8 mouse cellular contexts compared by ENCODE assay signal in genomic region chr7:19075231-19075630, GRCm38 (mm10). TPM values are rescaled to one million over a fixed set of nuclear protein-coding genes. Genes with fewer than 3 reads are reported as not detected.
DNase-seq lines count a peak whose midpoint lies in the region; ATAC-seq lines count a peak whose summit lies in the region.

No protein-coding gene starts in this region.

- H3K9me3 ChIP-seq in heart, embryonic 12.5 days (replicated peaks) = no peaks in the 10 kb centered on the region; the same call in 1 of the 2 replicates
- H3K9me3 ChIP-seq in hindbrain, embryonic 13.5 days = no peaks in the 10 kb centered on the region
- no peaks in the 10 kb centered on the region for H3K9me3 ChIP-seq in midbrain, embryonic 12.5 days

- no peak for DNase-seq in heart, postnatal 25 days (ENCODE audit: low spot score)
- no peak for DNase-seq in left cerebral cortex, adult 9 months (ENCODE audit: low spot score in 2 of 2)
- no peak for DNase-seq in gastrocnemius, postnatal 4 days (ENCODE audit: low spot score in 2 of 2)
- no peak for DNase-seq in right cerebral cortex, adult 18-20 months

- H3K4me2 ChIP-seq in heart, embryonic 12.5 days = peak overlapping the region; percentile 95
- peak overlapping the region; percentile 52 for H3K4me2 ChIP-seq in hindbrain, embryonic 13.5 days
- H3K4me2 ChIP-seq in midbrain, embryonic 12.5 days (replicated peaks) = peak overlapping the region; percentile 58

- peaks cover 24% of the 10 kb centered on the region for H3K36me3 ChIP-seq in heart, embryonic 12.5 days
- H3K36me3 ChIP-seq in hindbrain, embryonic 13.5 days = peaks cover 24% of the 10 kb centered on the region
- peaks cover 27% of the 10 kb centered on the region for H3K36me3 ChIP-seq in midbrain, embryonic 12.5 days

- intact Hi-C loops in heart, postnatal 25 days (cut with DNase I) = loop anchor here (2.0 kb wide), 1 partner anchor 14 kb away; no protein-coding TSS in a partner anchor

- no peak for ATAC-seq in heart, embryonic 12.5 days (ENCODE audit: insufficient number of reproducible peaks, low FRiP score)
- ATAC-seq in hindbrain, embryonic 13.5 days (ENCODE audit: low FRiP score) = no peak; the same call in 1 of the 2 replicates
- no peak for ATAC-seq in midbrain, embryonic 12.5 days (ENCODE audit: low FRiP score, low read depth)

- H3K27me3 ChIP-seq in heart, embryonic 12.5 days (replicated peaks) = no peaks in the 10 kb centered on the region
- H3K27me3 ChIP-seq in hindbrain, embryonic 13.5 days = no peaks in the 10 kb centered on the region; the same call in 1 of the 2 replicates
- 0 out of 2 replicates have a peak, but pooled peaks cover 2% of the 10 kb centered on the region for H3K27me3 ChIP-seq in midbrain, embryonic 12.5 days

- no peak overlapping the region for H3K27ac ChIP-seq in heart, embryonic 12.5 days (ENCODE audit: poor library complexity, severe bottlenecking)
- H3K27ac ChIP-seq in brown adipose tissue, adult 24 weeks (replicated peaks; ENCODE audit: low read depth, low read length) = no peak overlapping the region
- H3K27ac ChIP-seq in hindbrain, embryonic 13.5 days = peak overlapping the region; percentile 45
- peak overlapping the region; percentile 52; the same call in 1 of the 2 replicates for H3K27ac ChIP-seq in midbrain, embryonic 12.5 days (replicated peaks)

- H3K4me1 ChIP-seq in heart, embryonic 12.5 days (replicated peaks) = peaks cover 34% of the 10 kb centered on the region
- H3K4me1 ChIP-seq in brown adipose tissue, adult 24 weeks (ENCODE audit: control insufficient read depth, insufficient read depth, insufficient read length, low read length) = peaks cover 4% of the 10 kb centered on the region; the same call in 1 of the 2 replicates
- peaks cover 25% of the 10 kb centered on the region for H3K4me1 ChIP-seq in hindbrain, embryonic 13.5 days (replicated peaks)
- peaks cover 18% of the 10 kb centered on the region for H3K4me1 ChIP-seq in midbrain, embryonic 12.5 days

- 0 out of 2 replicates have a peak overlapping the region, but pooled peaks have one; percentile 43 for H3K9ac ChIP-seq in heart, embryonic 12.5 days
- H3K9ac ChIP-seq in hindbrain, embryonic 13.5 days = peak overlapping the region; percentile 54
- H3K9ac ChIP-seq in midbrain, embryonic 12.5 days (replicated peaks) = no peak overlapping the region

- peak overlapping the region; percentile 34 for H3K4me3 ChIP-seq in heart, embryonic 12.5 days
- peak overlapping the region; percentile 66 for H3K4me3 ChIP-seq in brown adipose tissue, adult 24 weeks (ENCODE audit: insufficient read depth, low read depth, low read length)
- peak overlapping the region; percentile 100 for H3K4me3 ChIP-seq in hindbrain, embryonic 13.5 days
- peak overlapping the region; percentile 97 for H3K4me3 ChIP-seq in midbrain, embryonic 12.5 days

- WGBS in heart, embryonic 12.5 days = 50% methylated on average over 5 of the region's 5 CpGs
- 57% methylated on average over 5 of the region's 5 CpGs for WGBS in hindbrain, embryonic 13.5 days
- WGBS in midbrain, embryonic 12.5 days = 60% methylated on average over 5 of the region's 5 CpGs

RNA-seq across cellular contexts. Expression of gene Dmwd, which starts 0.8 kb away (rescaled TPM):
- polyA plus RNA-seq in heart, embryonic 12.5 days (2016; fragmentation: Nextera tagmentation; extraction: Ambion mirVana) = 15.4 and 15.5 TPM in 2 replicates
- total RNA-seq in heart, postnatal 25 days (2021) = 10 to 100 TPM; 43.9 to 45.4 TPM
- 9.6 and 12.0 TPM in 2 replicates for polyA plus RNA-seq in brown adipose tissue, adult 24 weeks (2012; ENCODE audit: insufficient read depth, insufficient read length, missing spikeins)
- 25.4 and 25.6 TPM in 2 replicates for polyA plus RNA-seq in hindbrain, embryonic 13.5 days (2015; fragmentation: Nextera tagmentation; extraction: Ambion mirVana)
- polyA plus RNA-seq in midbrain, embryonic 12.5 days (2016; fragmentation: Nextera tagmentation; extraction: Ambion mirVana) = 20.8 and 21.0 TPM in 2 replicates
- 10 to 100 TPM; 52.4 to 55.4 TPM for total RNA-seq in gastrocnemius, postnatal 4 days (2021)

RNA-seq across cellular contexts. Expression of gene Dmpk, which starts 8.4 kb away (rescaled TPM):
- polyA plus RNA-seq in heart, embryonic 12.5 days (2016; fragmentation: Nextera tagmentation; extraction: Ambion mirVana) = 16.4 and 17.2 TPM in 2 replicates
- 100 to 1,000 TPM; 555 to 584 TPM for total RNA-seq in heart, postnatal 25 days (2021)
- polyA plus RNA-seq in brown adipose tissue, adult 24 weeks (2012; ENCODE audit: insufficient read depth, insufficient read length, missing spikeins) = 50.7 and 72.5 TPM in 2 replicates
- 9.4 and 11.6 TPM in 2 replicates for polyA plus RNA-seq in hindbrain, embryonic 13.5 days (2015; fragmentation: Nextera tagmentation; extraction: Ambion mirVana)
- 11.2 and 11.7 TPM in 2 replicates for polyA plus RNA-seq in midbrain, embryonic 12.5 days (2016; fragmentation: Nextera tagmentation; extraction: Ambion mirVana)
- total RNA-seq in gastrocnemius, postnatal 4 days (2021) = 100 to 1,000 TPM; 287 to 292 TPM

RNA-seq across cellular contexts. Expression of gene Six5, which starts 19.2 kb away (rescaled TPM):
- 7.1 and 7.2 TPM in 2 replicates for polyA plus RNA-seq in heart, embryonic 12.5 days (2016; fragmentation: Nextera tagmentation; extraction: Ambion mirVana)
- 1 to 10 TPM; 8.6 to 9.8 TPM for total RNA-seq in heart, postnatal 25 days (2021)
- 6.2 and 7.1 TPM in 2 replicates for polyA plus RNA-seq in brown adipose tissue, adult 24 weeks (2012; ENCODE audit: insufficient read depth, insufficient read length, missing spikeins)
- 2.4 and 2.8 TPM in 2 replicates for polyA plus RNA-seq in hindbrain, embryonic 13.5 days (2015; fragmentation: Nextera tagmentation; extraction: Ambion mirVana)
- polyA plus RNA-seq in midbrain, embryonic 12.5 days (2016; fragmentation: Nextera tagmentation; extraction: Ambion mirVana) = 7.4 and 7.9 TPM in 2 replicates
- 10 to 100 TPM; 13.5 to 14.7 TPM for total RNA-seq in gastrocnemius, postnatal 4 days (2021)

RNA-seq across cellular contexts. Expression of gene Rsph6a, which starts 20.7 kb away (rescaled TPM):
- polyA plus RNA-seq in heart, embryonic 12.5 days (2016; fragmentation: Nextera tagmentation; extraction: Ambion mirVana) = not detected in 2 replicates
- total RNA-seq in heart, postnatal 25 days (2021) = not detected
- polyA plus RNA-seq in brown adipose tissue, adult 24 weeks (2012; ENCODE audit: insufficient read depth, insufficient read length, missing spikeins) = not detected in 2 replicates
- polyA plus RNA-seq in hindbrain, embryonic 13.5 days (2015; fragmentation: Nextera tagmentation; extraction: Ambion mirVana) = not detected in 2 replicates
- not detected in 2 replicates for polyA plus RNA-seq in midbrain, embryonic 12.5 days (2016; fragmentation: Nextera tagmentation; extraction: Ambion mirVana)
- not detected for total RNA-seq in gastrocnemius, postnatal 4 days (2021)

RNA-seq across cellular contexts. Expression of gene Gm4969, which starts 42.9 kb away (rescaled TPM):
- polyA plus RNA-seq in heart, embryonic 12.5 days (2016; fragmentation: Nextera tagmentation; extraction: Ambion mirVana) = 2.2 TPM in 2 replicates
- not detected for total RNA-seq in heart, postnatal 25 days (2021)
- not detected in 2 replicates for polyA plus RNA-seq in brown adipose tissue, adult 24 weeks (2012; ENCODE audit: insufficient read depth, insufficient read length, missing spikeins)
- polyA plus RNA-seq in hindbrain, embryonic 13.5 days (2015; fragmentation: Nextera tagmentation; extraction: Ambion mirVana) = 2.2 and 3.6 TPM in 2 replicates
- polyA plus RNA-seq in midbrain, embryonic 12.5 days (2016; fragmentation: Nextera tagmentation; extraction: Ambion mirVana) = 1.1 and 1.3 TPM in 2 replicates
- under 1 TPM; 0.34 to 0.62 TPM for total RNA-seq in gastrocnemius, postnatal 4 days (2021)

Comparison
In these comparisons a context has a peak if more than half of its experiments do, and no peak if none do; other contexts are left out.
1. H3K27ac ChIP-seq: peak in hindbrain, embryonic 13.5 days (single experiment) and midbrain, embryonic 12.5 days (single experiment); none in heart, embryonic 12.5 days (single experiment) and brown adipose tissue, adult 24 weeks (single experiment).
2. H3K4me3 ChIP-seq: peak in every context shown above with its lines; median percentile 100 in hindbrain, embryonic 13.5 days; 97 in midbrain, embryonic 12.5 days; 66 in brown adipose tissue, adult 24 weeks; 34 in heart, embryonic 12.5 days.
3. Peak in every context shown above with its lines, with median percentiles within 50 percentile points of each other: H3K4me2 ChIP-seq.